Mouse (Mus musculus) kidney, adult 2 months (tissue): ENCODE measurements around the gene Zfyve19.

Experiments
- CTCF ChIP-seq: fragments of 200-500 bp; conservative IDR thresholded peaks from 2 replicates; pipeline ENCODE4 v1.5.1; 2011; ENCODE audit warnings: low read depth, mild to moderate bottlenecking, control low read depth, low read length, moderate library complexity, mixed read lengths; ENCODE audit not compliant: insufficient read depth, insufficient read length
- POLR2A ChIP-seq: fragments of 200-500 bp; IDR thresholded peaks from one replicate; pipeline ENCODE4 v1.6.1; 2011; ENCODE audit warnings: low read depth, low read length, control low read depth

DNA sequence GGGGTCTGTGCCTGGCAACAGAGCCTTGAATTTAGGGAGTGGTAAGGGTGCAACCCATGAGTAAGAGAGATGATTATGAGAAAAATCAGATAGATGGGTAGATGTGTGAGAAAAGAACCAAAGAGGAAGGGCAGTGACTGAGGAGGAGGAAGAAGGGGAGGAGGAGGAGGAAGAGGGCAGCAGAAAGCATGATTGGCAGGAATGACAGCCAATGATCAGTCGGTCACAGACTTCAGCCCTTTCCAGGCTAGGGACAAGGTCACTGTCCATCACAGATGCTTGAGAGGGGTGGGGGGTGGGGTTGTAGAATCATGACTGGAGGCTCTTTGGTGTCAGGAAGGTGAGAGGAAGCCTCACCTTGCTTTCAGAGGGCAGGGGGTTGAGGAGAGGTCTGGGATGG is 52.1 kb downstream of the Zfyve19 start:
- no peak for TF ChIP-seq CTCF
- TF ChIP-seq POLR2A = no peak
